Mouse (Mus musculus): ENCODE results near the gene Dnajc2. TPM values are rescaled to one million over a fixed set of nuclear protein-coding genes. Genes with fewer than 3 reads are reported as not detected.

Dnajc2 gene
- polyA plus RNA-seq, 1 experiment, result 119 TPM

GRCm38 (mm10) chr5:21810924-21811323 lies 25.9 kb upstream of the Dnajc2 start:
- Histone ChIP-seq H3K9me3 (replicated peaks; ENCODE audit: control insufficient read depth, insufficient read depth, low read length, poor library complexity, severe bottlenecking) (no peaks in the 10 kb centered on the region), H3K27ac (ENCODE audit: insufficient read depth, low read length) (no peak overlapping the region), H3K4me3 (ENCODE audit: low read depth, low read length) (no peak overlapping the region), H3K4me1 (ENCODE audit: control insufficient read depth, insufficient read depth, low read length) (no peaks in the 10 kb centered on the region), H3K9ac (ENCODE audit: low read depth, poor library complexity, severe bottlenecking) (no peak overlapping the region), H3K27me3 (ENCODE audit: control insufficient read depth, insufficient read depth, low read length, poor library complexity, severe bottlenecking) (no peaks in the 10 kb centered on the region), H3K36me3 (ENCODE audit: control insufficient read depth, insufficient read depth, low read length, poor library complexity, severe bottlenecking) (no peaks in the 10 kb centered on the region)
- TF ChIP-seq CTCF (IDR thresholded peaks at IDR 0.05; ENCODE audit: low read depth, low read length) (no peak), POLR2A (IDR thresholded peaks at IDR 0.05; ENCODE audit: insufficient read depth, low read length) (no peak), EP300 (IDR thresholded peaks at IDR 0.05; ENCODE audit: insufficient read depth, low read depth, low read length) (no peak)

- Histone ChIP-seq H3K9me3 (replicated peaks; ENCODE audit: control insufficient read depth, insufficient read depth, low read length, poor library complexity, severe bottlenecking) (no peaks in the 10 kb centered on the region), H3K27me3 (ENCODE audit: control insufficient read depth, insufficient read depth, low read length, poor library complexity, severe bottlenecking) (no peaks in the 10 kb centered on the region; the same call in 1 of the 2 replicates), H3K4me1 (ENCODE audit: control insufficient read depth, insufficient read depth, low read length) (no peaks in the 10 kb centered on the region), H3K9ac (ENCODE audit: low read depth, poor library complexity, severe bottlenecking) (no peak overlapping the region), H3K36me3 (ENCODE audit: control insufficient read depth, insufficient read depth, low read length, poor library complexity, severe bottlenecking) (peaks cover 23% of the 10 kb centered on the region), H3K4me3 (ENCODE audit: low read depth, low read length) (no peak overlapping the region), H3K27ac (ENCODE audit: insufficient read depth, low read length) (no peak overlapping the region)
- TF ChIP-seq CTCF (IDR thresholded peaks at IDR 0.05; ENCODE audit: low read depth, low read length), result no peak
- no peak for TF ChIP-seq EP300 (IDR thresholded peaks at IDR 0.05; ENCODE audit: insufficient read depth, low read depth, low read length)
- TF ChIP-seq POLR2A (IDR thresholded peaks at IDR 0.05; ENCODE audit: insufficient read depth, low read length), result no peak
Measured at GRCm38 (mm10) chr5:21804837-21805236, 19.8 kb upstream of the Dnajc2 start.

GRCm38 (mm10) chr5:21803691-21804188 lies 18.7 kb upstream of the Dnajc2 start:
- H3K9ac ChIP-seq (ENCODE audit: low read depth, poor library complexity, severe bottlenecking), result no peak overlapping the region
- no peaks in the 10 kb centered on the region; the same call in 1 of the 2 replicates for H3K27me3 ChIP-seq (ENCODE audit: control insufficient read depth, insufficient read depth, low read length, poor library complexity, severe bottlenecking)
- no peaks in the 10 kb centered on the region for H3K9me3 ChIP-seq (replicated peaks; ENCODE audit: control insufficient read depth, insufficient read depth, low read length, poor library complexity, severe bottlenecking)
- H3K4me3 ChIP-seq (ENCODE audit: low read depth, low read length), result no peak overlapping the region
- H3K36me3 ChIP-seq (ENCODE audit: control insufficient read depth, insufficient read depth, low read length, poor library complexity, severe bottlenecking), result peaks cover 31% of the 10 kb centered on the region
- no peaks in the 10 kb centered on the region for H3K4me1 ChIP-seq (ENCODE audit: control insufficient read depth, insufficient read depth, low read length)
- TF ChIP-seq EP300 (IDR thresholded peaks at IDR 0.05; ENCODE audit: insufficient read depth, low read depth, low read length) (no peak), CTCF (IDR thresholded peaks at IDR 0.05; ENCODE audit: low read depth, low read length) (no peak), POLR2A (IDR thresholded peaks at IDR 0.05; ENCODE audit: insufficient read depth, low read length) (no peak)
- no peak overlapping the region for H3K27ac ChIP-seq (ENCODE audit: insufficient read depth, low read length)

GRCm38 (mm10) chr5:21802907-21803306 lies 17.9 kb upstream of the Dnajc2 start:
- no peaks in the 10 kb centered on the region for H3K4me1 ChIP-seq (ENCODE audit: control insufficient read depth, insufficient read depth, low read length)
- no peak for TF ChIP-seq EP300 (IDR thresholded peaks at IDR 0.05; ENCODE audit: insufficient read depth, low read depth, low read length)
- TF ChIP-seq POLR2A (IDR thresholded peaks at IDR 0.05; ENCODE audit: insufficient read depth, low read length), result no peak
- no peak for TF ChIP-seq CTCF (IDR thresholded peaks at IDR 0.05; ENCODE audit: low read depth, low read length)

GRCm38 (mm10) chr5:21792166-21792565 lies 7.1 kb upstream of the Dnajc2 start:
- Histone ChIP-seq H3K27me3 (ENCODE audit: control insufficient read depth, insufficient read depth, low read length, poor library complexity, severe bottlenecking) (no peaks in the 10 kb centered on the region), H3K9ac (ENCODE audit: low read depth, poor library complexity, severe bottlenecking) (no peak overlapping the region), H3K36me3 (ENCODE audit: control insufficient read depth, insufficient read depth, low read length, poor library complexity, severe bottlenecking) (peaks cover 12% of the 10 kb centered on the region; the same call in 1 of the 2 replicates), H3K9me3 (replicated peaks; ENCODE audit: control insufficient read depth, insufficient read depth, low read length, poor library complexity, severe bottlenecking) (no peaks in the 10 kb centered on the region), H3K27ac (ENCODE audit: insufficient read depth, low read length) (no peak overlapping the region), H3K4me3 (ENCODE audit: low read depth, low read length) (no peak overlapping the region), H3K4me1 (ENCODE audit: control insufficient read depth, insufficient read depth, low read length) (no peaks in the 10 kb centered on the region)
- no peak for TF ChIP-seq EP300 (IDR thresholded peaks at IDR 0.05; ENCODE audit: insufficient read depth, low read depth, low read length)
- TF ChIP-seq CTCF (IDR thresholded peaks at IDR 0.05; ENCODE audit: low read depth, low read length), result no peak
- TF ChIP-seq POLR2A (IDR thresholded peaks at IDR 0.05; ENCODE audit: insufficient read depth, low read length), result no peak

More at GRCm38 (mm10) chr5:21802907-21803306, 17.9 kb upstream of the Dnajc2 start:
- no peaks in the 10 kb centered on the region; the same call in 1 of the 2 replicates for H3K27me3 ChIP-seq (ENCODE audit: control insufficient read depth, insufficient read depth, low read length, poor library complexity, severe bottlenecking)
- H3K9ac ChIP-seq (ENCODE audit: low read depth, poor library complexity, severe bottlenecking), result no peak overlapping the region
- H3K4me3 ChIP-seq (ENCODE audit: low read depth, low read length), result no peak overlapping the region
- H3K9me3 ChIP-seq (replicated peaks; ENCODE audit: control insufficient read depth, insufficient read depth, low read length, poor library complexity, severe bottlenecking), result no peaks in the 10 kb centered on the region
- no peak overlapping the region for H3K27ac ChIP-seq (ENCODE audit: insufficient read depth, low read length)
- H3K36me3 ChIP-seq (ENCODE audit: control insufficient read depth, insufficient read depth, low read length, poor library complexity, severe bottlenecking), result peaks cover 35% of the 10 kb centered on the region

- H3K4me1 ChIP-seq (ENCODE audit: control insufficient read depth, insufficient read depth, low read length), result no peaks in the 10 kb centered on the region
- no peak overlapping the region for H3K9ac ChIP-seq (ENCODE audit: low read depth, poor library complexity, severe bottlenecking)
- peaks cover 6% of the 10 kb centered on the region; the same call in 1 of the 2 replicates for H3K36me3 ChIP-seq (ENCODE audit: control insufficient read depth, insufficient read depth, low read length, poor library complexity, severe bottlenecking)
- H3K9me3 ChIP-seq (replicated peaks; ENCODE audit: control insufficient read depth, insufficient read depth, low read length, poor library complexity, severe bottlenecking), result no peaks in the 10 kb centered on the region
- H3K27ac ChIP-seq (ENCODE audit: insufficient read depth, low read length), result no peak overlapping the region
- TF ChIP-seq POLR2A (IDR thresholded peaks at IDR 0.05; ENCODE audit: insufficient read depth, low read length), result no peak
- no peak for TF ChIP-seq CTCF (IDR thresholded peaks at IDR 0.05; ENCODE audit: low read depth, low read length)
- TF ChIP-seq EP300 (IDR thresholded peaks at IDR 0.05; ENCODE audit: insufficient read depth, low read depth, low read length), result no peak
- H3K27me3 ChIP-seq (ENCODE audit: control insufficient read depth, insufficient read depth, low read length, poor library complexity, severe bottlenecking), result no peaks in the 10 kb centered on the region
- H3K4me3 ChIP-seq (ENCODE audit: low read depth, low read length), result no peak overlapping the region
Measured at GRCm38 (mm10) chr5:21789061-21789460, 4.0 kb upstream of the Dnajc2 start.

All from ES-Bruce4 (cell line).